Mouse (Mus musculus) stomach, embryonic 14.5 days (tissue): Measurements from ENCODE around the gene Ugt1a9. TPM values are rescaled to one million over a fixed set of nuclear protein-coding genes. Genes with fewer than 3 reads are reported as not detected.
"Not testable (repeated sequence)": the region's sequence is repeated elsewhere in the genome, so short reads cannot be mapped to it uniquely, and the experiment has no call there.

Source experiments
- ATAC-seq: fragments of 200-750 bp; cut with Nextera tagmentation; 2 replicates; pipeline ENCODE4 v1.8.0; 2017; ENCODE audit warnings: low read depth, moderate TSS enrichment; ENCODE audit not compliant: insufficient number of reproducible peaks, insufficient read depth, low FRiP score
- H3K27ac ChIP-seq: fragments of 300-500 bp; sonication (generic); 2 replicates; pipeline ENCODE4 v1.5.1; 2014; ENCODE audit warnings: mild to moderate bottlenecking, low read length, moderate library complexity, mixed read lengths
- H3K27me3 ChIP-seq: fragments of 300-500 bp; sonication (generic); 2 replicates; pipeline ENCODE4 v1.6.1; 2014; ENCODE audit warnings: low read length, control low read depth, mixed read lengths; ENCODE audit not compliant: control insufficient read depth, insufficient read depth
- H3K36me3 ChIP-seq: fragments of 300-500 bp; sonication (generic); 2 replicates; pipeline ENCODE4 v1.6.1; 2014; ENCODE audit warnings: mild to moderate bottlenecking, control low read depth, low read length, moderate library complexity, mixed read lengths; ENCODE audit not compliant: control insufficient read depth, insufficient read depth
- H3K4me1 ChIP-seq: fragments of 300-500 bp; sonication (generic); 2 replicates; pipeline ENCODE4 v1.6.1; 2014; ENCODE audit warnings: low read length, control low read depth, mixed read lengths; ENCODE audit not compliant: control insufficient read depth, insufficient read depth
- H3K4me2 ChIP-seq: fragments of 300-500 bp; sonication (generic); replicated peaks from 2 replicates; pipeline ENCODE4 v1.6.1; 2014; ENCODE audit warnings: low read depth, low read length, control low read depth
- H3K4me3 ChIP-seq: fragments of 300-500 bp; sonication (generic); 2 replicates; pipeline ENCODE4 v1.5.1; 2014; ENCODE audit warnings: low read depth, low read length, control low read depth
- H3K9ac ChIP-seq: fragments of 300-500 bp; sonication (generic); replicated peaks from 2 replicates; pipeline ENCODE4 v1.6.1; 2014; ENCODE audit warnings: low read depth, mild to moderate bottlenecking, control low read depth, low read length, moderate library complexity, mixed read lengths
- H3K9me3 ChIP-seq: fragments of 300-500 bp; sonication (generic); 2 replicates; pipeline ENCODE4 v1.6.1; 2016; ENCODE audit warnings: low read depth, low read length, control low read depth; ENCODE audit not compliant: control insufficient read depth
- whole genome bisulfite sequencing: fragments of 180-500 bp; shearing (Covaris S2); extraction: QIAGEN DNeasy Blood & Tissue Kit; methylation state at CpG from one replicate; pipeline ENCODE4 v1.1.7; 2014; 5-methylcytosine and 5-hydroxymethylcytosine counted together
- polyA plus RNA-seq: library from polyadenylated mRNA; unstranded; fragments of >200 nt; fragmentation: Nextera tagmentation; extraction: Ambion mirVana; gene quantifications from 2 replicates; pipeline ENCODE4 v1.2.1, GENCODE M21; 2014

Gene Ugt1a9
- polyA plus RNA-seq, 1 experiment from 2014 or later, result 0.46 TPM

GRCm38 (mm10) chr1:88121521-88121920 is 50.9 kb downstream of the Ugt1a9 start:
- not testable (repeated sequence) for ATAC-seq

GRCm38 (mm10) chr1:88125827-88126360 is 55.3 kb downstream of the Ugt1a9 start:
- 74% methylated on average over 4 of the region's 4 CpGs for WGBS
- not testable (repeated sequence) for H3K9ac ChIP-seq

More at GRCm38 (mm10) chr1:88121521-88121920, 50.9 kb downstream of the Ugt1a9 start:
- not testable (repeated sequence) for H3K4me2 ChIP-seq, H3K27ac ChIP-seq, H3K9me3 ChIP-seq, H3K9ac ChIP-seq, H3K27me3 ChIP-seq, H3K4me3 ChIP-seq, H3K36me3 ChIP-seq, H3K4me1 ChIP-seq
- WGBS, result no CpG with 5 or more reads among the region's 1 CpGs

GRCm38 (mm10) chr1:88129091-88129490 is 58.5 kb downstream of the Ugt1a9 start:
- H3K27me3 ChIP-seq, H3K36me3 ChIP-seq, H3K4me2 ChIP-seq, ATAC-seq, H3K4me1 ChIP-seq, H3K27ac ChIP-seq, H3K9ac ChIP-seq, H3K9me3 ChIP-seq, H3K4me3 ChIP-seq: not testable (repeated sequence)
- 82% methylated on average over 2 of the region's 2 CpGs for WGBS

More at GRCm38 (mm10) chr1:88125827-88126360, 55.3 kb downstream of the Ugt1a9 start:
- H3K4me1 ChIP-seq, H3K4me2 ChIP-seq, H3K36me3 ChIP-seq, H3K27me3 ChIP-seq, ATAC-seq, H3K4me3 ChIP-seq, H3K27ac ChIP-seq, H3K9me3 ChIP-seq: not testable (repeated sequence)

- H3K36me3 ChIP-seq, H3K4me2 ChIP-seq, H3K4me1 ChIP-seq, H3K27ac ChIP-seq, H3K4me3 ChIP-seq, ATAC-seq, H3K27me3 ChIP-seq, H3K9ac ChIP-seq, H3K9me3 ChIP-seq: not testable (repeated sequence)
- WGBS, result 81% methylated on average over 1 of the region's 1 CpGs
Observed at GRCm38 (mm10) chr1:88130223-88130622, 59.6 kb downstream of the Ugt1a9 start.

- Histone ChIP-seq H3K36me3 (no peaks in the 10 kb centered on the region), H3K4me3 (no peak overlapping the region), H3K9me3 (no peaks in the 10 kb centered on the region), H3K27ac (peak overlapping the region; percentile 34), H3K4me2 (no peak overlapping the region), H3K9ac (no peak overlapping the region), H3K4me1 (peaks cover 2% of the 10 kb centered on the region; the same call in 1 of the 2 replicates), H3K27me3 (no peaks in the 10 kb centered on the region)
- 61% methylated on average over 3 of the region's 3 CpGs for WGBS
- 0 out of 2 replicates have a peak, but pooled peaks have one; percentile 43 for ATAC-seq
Observed at GRCm38 (mm10) chr1:88133908-88134456, 63.4 kb downstream of the Ugt1a9 start.

- 0 out of 2 replicates have a peak within 1 kb of the TSS, but pooled peaks have one; percentile 12 for H3K4me2 ChIP-seq
- peak within 1 kb of the TSS; percentile 34 for H3K27ac ChIP-seq
- H3K4me3 ChIP-seq, H3K4me1 ChIP-seq, H3K9me3 ChIP-seq, H3K36me3 ChIP-seq, H3K27me3 ChIP-seq, H3K9ac ChIP-seq: not testable (repeated sequence)
- peak; percentile 74; the same call in 1 of the 2 replicates for ATAC-seq
- 40% methylated on average over 5 of the region's 5 CpGs for WGBS
Observed at GRCm38 (mm10) chr1:88134457-88135011, 63.9 kb downstream of the Ugt1a9 start, which contains the start of gene Ugt1a6a. Gene Ugt1a6a (plus strand): TSS chr1:88134809.

- not testable (repeated sequence) for H3K9ac ChIP-seq, H3K4me1 ChIP-seq, H3K9me3 ChIP-seq, H3K27me3 ChIP-seq, H3K36me3 ChIP-seq, H3K4me3 ChIP-seq, H3K27ac ChIP-seq
- WGBS, result 91% methylated on average over 5 of the region's 6 CpGs
- peak; percentile 51 for ATAC-seq
- 0 out of 2 replicates have a peak overlapping the region, but pooled peaks have one; percentile 12 for H3K4me2 ChIP-seq
Observed at GRCm38 (mm10) chr1:88135229-88135904, 64.8 kb downstream of the Ugt1a9 start.

GRCm38 (mm10) chr1:88136646-88137045 is 66.0 kb downstream of the Ugt1a9 start:
- no peaks in the 10 kb centered on the region for H3K27me3 ChIP-seq
- H3K9ac ChIP-seq, result no peak overlapping the region
- no peak overlapping the region for H3K4me3 ChIP-seq
- no peak overlapping the region for H3K4me2 ChIP-seq
- H3K36me3 ChIP-seq, result no peaks in the 10 kb centered on the region
- no peak for ATAC-seq
- WGBS, result 69% methylated on average over 2 of the region's 2 CpGs
- no peaks in the 10 kb centered on the region for H3K9me3 ChIP-seq
- peaks cover 2% of the 10 kb centered on the region; the same call in 1 of the 2 replicates for H3K4me1 ChIP-seq
- H3K27ac ChIP-seq, result no peak overlapping the region
